Mouse (Mus musculus) neural tube, embryonic 13.5 days (tissue): ENCODE data around the gene Rnf141. TPM values are rescaled to one million over a fixed set of nuclear protein-coding genes. Genes with fewer than 3 reads are reported as not detected.
A peak's percentile ranks its signal among the peaks of the same experiment; 100 is the strongest.

ENCODE experiments used
- ATAC-seq: fragments of 200-750 bp; cut with Nextera tagmentation; 2 replicates; pipeline ENCODE4 v1.8.0; 2017; ENCODE audit warnings: low read depth, mild to moderate bottlenecking, moderate TSS enrichment, moderate library complexity
- H3K27ac ChIP-seq: fragments of 300-500 bp; sonication (generic); replicated peaks from 2 replicates; pipeline ENCODE4 v1.5.1; 2015; ENCODE audit warnings: moderate library complexity, mild to moderate bottlenecking, inconsistent platforms
- H3K27me3 ChIP-seq: fragments of 300-500 bp; sonication (generic); 2 replicates; pipeline ENCODE4 v1.6.1; 2015; ENCODE audit warnings: mild to moderate bottlenecking, inconsistent platforms
- H3K36me3 ChIP-seq: fragments of 300-500 bp; sonication (generic); 2 replicates; pipeline ENCODE4 v1.6.1; 2015; ENCODE audit warnings: mild to moderate bottlenecking, inconsistent platforms
- H3K4me1 ChIP-seq: fragments of 300-500 bp; sonication (generic); replicated peaks from 2 replicates; pipeline ENCODE4 v1.6.1; 2015; ENCODE audit warnings: inconsistent platforms
- H3K4me2 ChIP-seq: fragments of 300-500 bp; sonication (generic); 2 replicates; pipeline ENCODE4 v1.6.1; 2015; ENCODE audit warnings: inconsistent platforms, mild to moderate bottlenecking, moderate library complexity
- H3K4me3 ChIP-seq: fragments of 300-500 bp; sonication (generic); 2 replicates; pipeline ENCODE4 v1.5.1; 2015; ENCODE audit warnings: mild to moderate bottlenecking, inconsistent platforms
- H3K9ac ChIP-seq: fragments of 300-500 bp; sonication (generic); 2 replicates; pipeline ENCODE4 v1.6.1; 2015; ENCODE audit warnings: moderate library complexity, mild to moderate bottlenecking, inconsistent platforms
- H3K9me3 ChIP-seq: fragments of 300-500 bp; sonication (generic); 2 replicates; pipeline ENCODE4 v1.6.1; 2016; ENCODE audit warnings: inconsistent platforms
- WGBS: fragments of 180-500 bp; shearing (Covaris S2); methylation state at CpG from one replicate; pipeline ENCODE4 v1.1.7; 2015; 5-methylcytosine and 5-hydroxymethylcytosine counted together
- polyA plus RNA-seq: library from polyadenylated mRNA; unstranded; fragments of >200 nt; fragmentation: Nextera tagmentation; extraction: Ambion mirVana; gene quantifications from 2 replicates; pipeline ENCODE4 v1.2.1, GENCODE M21; 2015

The Rnf141 gene
- polyA plus RNA-seq, 1 experiment from 2014 or later: 30.0 TPM

DNA sequence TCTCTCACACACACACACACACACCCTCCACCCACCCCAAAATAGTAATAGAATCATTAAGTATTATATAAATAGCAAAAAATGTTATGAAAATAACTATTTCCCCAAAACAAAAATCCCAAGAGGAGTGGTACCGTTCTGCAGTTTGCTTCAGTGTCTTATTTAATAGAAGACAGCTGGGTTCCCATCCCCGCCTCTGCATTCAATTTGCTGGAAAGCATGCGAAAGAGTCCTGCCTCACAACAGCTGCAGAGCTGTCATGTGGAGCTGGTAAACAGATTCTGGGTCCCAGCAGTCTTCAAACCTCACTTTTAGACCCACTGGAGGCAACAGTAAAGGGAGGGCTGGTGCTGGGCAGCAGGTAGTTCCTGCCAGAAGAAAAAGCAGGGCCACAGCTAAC is 35.3 kb downstream of the Rnf141 start:
- Histone ChIP-seq H3K4me1 (peaks cover 6% of the 10 kb centered on the region; the same call in 1 of the 2 replicates), H3K9me3 (no peaks in the 10 kb centered on the region), H3K9ac (no peak overlapping the region), H3K27ac (no peak overlapping the region), H3K27me3 (no peaks in the 10 kb centered on the region), H3K36me3 (peaks cover 8% of the 10 kb centered on the region; the same call in 1 of the 2 replicates), H3K4me3 (no peak overlapping the region), H3K4me2 (no peak overlapping the region)
- no peak for ATAC-seq
- WGBS: 60% methylated on average over 3 of the region's 3 CpGs

GRCm38 (mm10) chr7:110807460-110808030 is 36.7 kb downstream of the Rnf141 start:
- no peaks in the 10 kb centered on the region for H3K9me3 ChIP-seq
- no peak overlapping the region for H3K4me2 ChIP-seq
- no peak overlapping the region for H3K9ac ChIP-seq
- 90% methylated on average over 13 of the region's 13 CpGs for WGBS
- H3K27me3 ChIP-seq: no peaks in the 10 kb centered on the region
- no peak overlapping the region for H3K27ac ChIP-seq
- no peak for ATAC-seq
- no peak overlapping the region for H3K4me3 ChIP-seq
- H3K36me3 ChIP-seq: peaks cover 3% of the 10 kb centered on the region; the same call in 1 of the 2 replicates
- peaks cover 6% of the 10 kb centered on the region; the same call in 1 of the 2 replicates for H3K4me1 ChIP-seq

- H3K36me3 ChIP-seq: no peaks in the 10 kb centered on the region
- H3K9me3 ChIP-seq: no peaks in the 10 kb centered on the region
- 66% methylated on average over 3 of the region's 3 CpGs for WGBS
- H3K4me3 ChIP-seq: no peak overlapping the region
- no peak overlapping the region for H3K4me2 ChIP-seq
- no peak overlapping the region for H3K27ac ChIP-seq
- H3K4me1 ChIP-seq: peaks cover 6% of the 10 kb centered on the region; the same call in 1 of the 2 replicates
- H3K9ac ChIP-seq: no peak overlapping the region
- ATAC-seq: 0 out of 2 replicates have a peak, but pooled peaks have one; percentile 33
- H3K27me3 ChIP-seq: no peaks in the 10 kb centered on the region
Observed at GRCm38 (mm10) chr7:110804266-110804665, 40.0 kb downstream of the Rnf141 start.

- H3K27me3 ChIP-seq: no peaks in the 10 kb centered on the region
- H3K36me3 ChIP-seq: no peaks in the 10 kb centered on the region
- no peak for ATAC-seq
- H3K4me1 ChIP-seq: peaks cover 6% of the 10 kb centered on the region; the same call in 1 of the 2 replicates
- 93% methylated on average over 10 of the region's 10 CpGs for WGBS
- no peaks in the 10 kb centered on the region for H3K9me3 ChIP-seq
- no peak overlapping the region for H3K4me3 ChIP-seq
- no peak overlapping the region for H3K4me2 ChIP-seq
- H3K9ac ChIP-seq: no peak overlapping the region
- no peak overlapping the region for H3K27ac ChIP-seq
Observed at GRCm38 (mm10) chr7:110803131-110803530, 41.1 kb downstream of the Rnf141 start.

DNA sequence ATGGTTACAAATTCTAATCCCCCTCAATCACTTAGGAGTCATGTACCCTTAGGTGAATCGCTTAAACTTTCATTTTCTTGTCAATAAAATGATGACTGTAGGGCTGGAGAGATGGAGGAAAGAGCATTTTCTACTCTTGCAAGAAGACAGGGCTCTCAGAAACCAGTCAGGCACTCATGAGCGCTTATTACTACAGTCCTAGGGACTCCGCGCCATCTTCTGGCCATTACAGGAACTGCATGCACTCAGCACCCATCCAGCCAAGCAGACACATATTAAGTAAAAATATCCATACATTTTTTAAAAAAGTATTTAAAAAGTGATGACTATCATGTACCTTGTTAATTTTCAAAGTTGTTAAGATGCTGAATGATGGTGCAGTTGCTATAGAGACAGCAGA is 43.2 kb downstream of the Rnf141 start:
- Histone ChIP-seq H3K27me3 (no peaks in the 10 kb centered on the region), H3K27ac (no peak overlapping the region), H3K4me1 (peaks cover 6% of the 10 kb centered on the region; the same call in 1 of the 2 replicates), H3K4me3 (no peak overlapping the region), H3K9me3 (no peaks in the 10 kb centered on the region), H3K9ac (no peak overlapping the region), H3K36me3 (no peaks in the 10 kb centered on the region), H3K4me2 (no peak overlapping the region)
- 2% methylated on average over 4 of the region's 4 CpGs for WGBS
- ATAC-seq: 0 out of 2 replicates have a peak, but pooled peaks have one; percentile 33

DNA sequence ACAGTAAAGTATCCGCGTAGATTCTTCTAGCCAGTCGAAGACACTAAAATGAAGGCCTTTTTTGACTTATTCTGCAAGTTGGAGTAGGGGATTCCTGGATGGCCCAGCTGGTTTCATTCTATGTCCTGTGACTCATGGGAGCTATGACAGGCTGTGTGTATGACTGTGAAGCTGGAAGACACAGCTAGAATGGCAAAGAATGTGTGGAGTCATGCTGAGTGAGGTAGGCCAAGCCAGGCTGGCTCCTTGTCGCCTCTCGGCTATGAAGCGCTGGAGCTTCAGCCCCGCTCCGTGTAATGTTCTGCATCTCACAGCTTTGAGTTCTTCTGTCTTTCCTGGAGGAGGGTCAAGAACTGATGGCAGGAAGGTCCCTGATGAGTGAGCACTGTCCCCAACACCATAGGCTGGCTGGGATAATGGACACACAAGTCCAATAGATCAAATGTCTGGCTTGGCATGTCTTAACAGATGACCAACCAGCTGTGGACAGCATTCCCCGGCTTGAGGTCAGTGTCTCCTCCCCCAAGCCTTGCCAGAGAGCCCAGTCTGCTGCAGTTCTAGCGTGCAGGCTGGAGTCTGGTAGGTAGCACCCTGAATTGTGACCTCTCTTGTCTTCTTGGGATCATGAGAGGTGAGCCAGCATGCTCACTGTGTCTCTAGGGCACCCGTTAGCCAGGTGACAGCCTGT is 46.4 kb downstream of the Rnf141 start:
- no peak overlapping the region for H3K9ac ChIP-seq
- H3K4me1 ChIP-seq: no peaks in the 10 kb centered on the region
- no peak overlapping the region for H3K4me3 ChIP-seq
- no peak overlapping the region for H3K27ac ChIP-seq
- 84% methylated on average over 11 of the region's 11 CpGs for WGBS
- no peaks in the 10 kb centered on the region for H3K9me3 ChIP-seq
- no peak overlapping the region for H3K4me2 ChIP-seq
- H3K27me3 ChIP-seq: no peaks in the 10 kb centered on the region
- no peaks in the 10 kb centered on the region for H3K36me3 ChIP-seq
- no peak for ATAC-seq

- H3K9me3 ChIP-seq: no peaks in the 10 kb centered on the region
- H3K27me3 ChIP-seq: no peaks in the 10 kb centered on the region
- no peak overlapping the region for H3K4me3 ChIP-seq
- no peak overlapping the region for H3K27ac ChIP-seq
- no peak for ATAC-seq
- H3K9ac ChIP-seq: no peak overlapping the region
- no peaks in the 10 kb centered on the region for H3K36me3 ChIP-seq
- WGBS: 69% methylated on average over 12 of the region's 12 CpGs
- no peak overlapping the region for H3K4me2 ChIP-seq
- no peaks in the 10 kb centered on the region for H3K4me1 ChIP-seq
Observed at GRCm38 (mm10) chr7:110796367-110797051, 47.7 kb downstream of the Rnf141 start.

DNA sequence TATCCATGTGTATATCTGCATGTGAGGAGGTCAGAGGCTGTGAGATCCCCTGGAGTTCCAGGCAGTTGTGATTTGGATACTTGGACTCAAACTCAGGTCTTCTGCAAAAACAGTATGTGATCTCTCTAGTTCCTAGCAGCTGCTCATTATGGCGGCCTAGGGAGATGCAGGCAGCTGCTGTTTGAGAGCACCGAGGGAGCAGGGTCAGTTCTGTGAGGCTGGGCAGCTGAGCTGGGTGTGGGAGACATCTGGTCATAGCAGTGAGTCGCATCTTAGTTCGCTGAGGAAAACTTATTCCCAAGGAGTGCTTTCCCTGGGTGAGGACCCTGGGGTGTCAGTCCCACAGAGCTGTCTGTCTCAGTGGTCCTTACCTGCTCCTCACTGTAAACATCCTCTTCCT is 49.5 kb downstream of the Rnf141 start:
- no peaks in the 10 kb centered on the region for H3K36me3 ChIP-seq
- no peaks in the 10 kb centered on the region for H3K27me3 ChIP-seq
- no peak overlapping the region for H3K4me2 ChIP-seq
- no peaks in the 10 kb centered on the region for H3K4me1 ChIP-seq
- no peaks in the 10 kb centered on the region for H3K9me3 ChIP-seq
- H3K4me3 ChIP-seq: no peak overlapping the region
- WGBS: 63% methylated on average over 4 of the region's 4 CpGs
- H3K9ac ChIP-seq: no peak overlapping the region
- no peak for ATAC-seq
- H3K27ac ChIP-seq: no peak overlapping the region

DNA sequence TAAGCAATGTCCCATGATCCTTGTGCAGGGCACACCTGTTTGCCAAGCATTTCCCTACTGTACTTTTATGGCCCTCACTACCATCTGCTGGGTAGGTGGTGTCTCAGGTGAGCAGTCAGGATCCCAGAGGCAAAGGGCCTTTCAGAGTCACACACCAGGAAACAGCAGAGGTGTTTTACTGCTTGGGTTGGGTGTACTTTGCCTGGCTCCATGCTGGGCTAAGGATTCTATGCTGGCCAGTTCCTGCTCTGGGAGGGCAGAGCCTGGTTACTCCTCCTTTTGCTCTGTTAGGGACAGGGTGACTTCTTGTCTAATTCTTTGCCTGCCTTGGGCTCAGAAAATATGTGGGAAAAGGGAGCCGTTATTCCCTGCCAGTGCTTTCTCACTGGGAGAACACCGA is 51.4 kb downstream of the Rnf141 start:
- H3K4me1 ChIP-seq: no peaks in the 10 kb centered on the region
- ATAC-seq: no peak
- no peak overlapping the region for H3K27ac ChIP-seq
- no peak overlapping the region for H3K4me2 ChIP-seq
- H3K4me3 ChIP-seq: no peak overlapping the region
- 84% methylated on average over 2 of the region's 2 CpGs for WGBS
- H3K9ac ChIP-seq: no peak overlapping the region
- no peaks in the 10 kb centered on the region for H3K36me3 ChIP-seq
- no peaks in the 10 kb centered on the region for H3K27me3 ChIP-seq
- no peaks in the 10 kb centered on the region for H3K9me3 ChIP-seq

- WGBS: 93% methylated on average over 5 of the region's 5 CpGs
- Histone ChIP-seq H3K36me3 (no peaks in the 10 kb centered on the region), H3K9ac (no peak overlapping the region), H3K4me2 (no peak overlapping the region), H3K9me3 (no peaks in the 10 kb centered on the region), H3K4me3 (no peak overlapping the region), H3K4me1 (no peaks in the 10 kb centered on the region), H3K27ac (no peak overlapping the region), H3K27me3 (no peaks in the 10 kb centered on the region)
- no peak for ATAC-seq
Observed at GRCm38 (mm10) chr7:110792201-110792600, 52.1 kb downstream of the Rnf141 start.

DNA sequence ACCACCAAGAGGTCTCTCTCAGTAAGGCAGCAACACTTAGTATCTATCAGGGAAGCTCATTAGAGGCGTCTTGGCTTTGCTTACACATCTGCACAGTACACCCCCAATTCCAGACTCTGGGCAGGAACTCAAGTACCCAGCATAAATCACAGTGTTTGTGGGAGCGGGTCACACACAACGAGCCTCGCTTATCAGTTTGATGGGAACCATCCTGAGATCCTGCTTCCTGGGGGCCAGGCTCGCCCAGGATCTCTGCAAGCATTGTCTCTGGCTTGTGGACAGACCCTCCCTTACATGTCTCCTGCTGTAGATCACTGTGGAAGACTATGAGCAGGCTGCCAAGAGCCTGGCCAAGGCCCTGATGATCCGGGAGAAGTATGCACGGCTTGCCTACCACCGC is 53.4 kb downstream of the Rnf141 start:
- Histone ChIP-seq H3K27ac (no peak overlapping the region), H3K27me3 (no peaks in the 10 kb centered on the region), H3K4me3 (no peak overlapping the region), H3K9ac (no peak overlapping the region), H3K36me3 (no peaks in the 10 kb centered on the region), H3K4me1 (peaks cover 2% of the 10 kb centered on the region; the same call in 1 of the 2 replicates), H3K9me3 (no peaks in the 10 kb centered on the region), H3K4me2 (no peak overlapping the region)
- 82% methylated on average over 8 of the region's 8 CpGs for WGBS
- no peak for ATAC-seq

DNA sequence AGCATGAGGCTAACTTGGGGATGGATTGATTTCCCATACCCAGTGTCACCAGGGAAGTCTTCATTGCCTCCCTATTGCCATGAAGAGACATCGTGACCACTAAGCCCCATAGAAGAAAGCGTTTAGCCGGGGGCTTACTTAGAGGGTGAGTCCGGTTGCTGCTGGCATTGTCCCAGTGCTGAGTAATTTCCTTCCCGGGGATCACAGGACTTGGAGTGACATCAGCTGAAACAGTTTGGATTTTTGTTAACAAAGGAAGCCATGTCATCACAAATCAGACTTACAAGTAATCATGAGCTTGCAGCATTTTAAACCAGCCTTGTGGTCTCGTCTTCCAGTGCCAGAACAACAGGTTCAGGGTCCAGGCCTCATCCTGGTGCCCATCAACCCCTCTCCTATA is 56.9 kb downstream of the Rnf141 start:
- Histone ChIP-seq H3K27ac (no peak overlapping the region), H3K9ac (no peak overlapping the region), H3K4me2 (no peak overlapping the region), H3K27me3 (no peaks in the 10 kb centered on the region), H3K4me1 (peaks cover 11% of the 10 kb centered on the region; the same call in 1 of the 2 replicates), H3K4me3 (no peak overlapping the region), H3K36me3 (no peaks in the 10 kb centered on the region), H3K9me3 (no peaks in the 10 kb centered on the region)
- WGBS: 71% methylated on average over 6 of the region's 6 CpGs
- ATAC-seq: no peak
